Mouse (Mus musculus): ENCODE measurements around the gene Snx8. TPM values are rescaled to one million over a fixed set of nuclear protein-coding genes. Genes with fewer than 3 reads are reported as not detected.

Snx8 gene
- polyA plus RNA-seq, 1 experiment from 2014 or later, result 25.8 TPM

DNA sequence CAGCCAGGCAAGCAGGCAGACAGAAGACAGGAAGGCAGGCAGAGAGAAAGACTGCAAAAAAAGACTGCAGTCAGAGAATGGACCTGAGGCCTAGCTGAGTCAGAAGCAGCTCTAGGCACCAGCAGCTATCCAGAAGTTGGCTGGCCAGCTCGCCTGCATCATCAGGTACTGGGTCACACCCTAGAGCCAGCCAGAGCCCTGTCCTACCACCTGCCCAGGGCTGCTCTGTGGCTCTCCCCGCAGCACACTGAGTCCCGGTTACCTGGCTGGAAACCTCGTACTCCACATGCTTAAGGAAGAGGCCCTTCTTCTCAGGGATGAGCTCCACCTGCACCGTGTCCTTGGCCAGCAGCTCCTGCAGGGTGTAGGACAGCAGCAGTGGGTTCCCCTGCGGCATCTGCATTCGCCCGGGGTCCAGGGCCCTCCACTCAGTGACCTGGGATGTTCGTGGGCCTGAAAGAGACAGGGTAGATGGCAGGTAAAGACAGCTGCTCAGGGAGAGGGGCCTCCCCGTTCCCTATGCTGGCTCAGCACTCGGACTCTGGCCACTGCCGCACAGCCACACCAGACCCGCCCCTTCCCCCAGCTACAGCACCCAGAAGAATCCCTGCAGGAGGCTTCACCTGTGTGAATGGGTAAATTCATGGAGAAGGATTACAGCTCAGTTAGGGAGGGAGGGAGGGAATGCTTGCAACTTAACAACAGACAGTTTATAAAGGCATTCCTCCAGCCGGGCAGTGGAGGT, 29.0 kb downstream of the Snx8 start:
- Histone ChIP-seq H3K4me3 (no peak overlapping the region), H3K9ac (0 out of 2 replicates have a peak overlapping the region, but pooled peaks have one; percentile 4), H3K36me3 (peaks cover 54% of the 10 kb centered on the region), H3K27me3 (no peaks in the 10 kb centered on the region), H3K4me1 (no peaks in the 10 kb centered on the region), H3K4me2 (replicated peaks) (no peak overlapping the region), H3K27ac (no peak overlapping the region), H3K9me3 (peaks cover 8% of the 10 kb centered on the region; the same call in 1 of the 2 replicates)
- 76% methylated on average over 14 of the region's 14 CpGs for WGBS
- no peak for ATAC-seq (ENCODE audit: low FRiP score, low read depth)

DNA sequence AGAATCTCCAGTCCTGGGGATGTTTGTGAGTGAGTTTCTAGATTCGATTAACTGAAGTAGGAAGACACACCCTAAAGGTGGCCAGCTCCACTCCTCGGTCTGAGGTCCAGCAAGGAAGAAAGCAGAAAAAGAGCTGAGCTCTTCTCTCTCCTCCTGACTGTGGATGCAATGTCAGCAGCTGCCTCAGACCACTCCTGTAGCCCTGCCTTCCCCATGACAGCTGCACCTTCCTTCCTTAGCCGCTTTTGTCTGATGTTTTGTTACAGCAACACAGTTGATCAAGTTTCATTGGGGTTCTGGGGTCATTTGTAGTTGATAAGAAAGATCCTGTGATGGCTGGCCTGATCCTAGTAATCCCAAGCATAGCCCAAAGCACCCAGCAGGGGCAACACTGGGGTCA, 31.6 kb downstream of the Snx8 start:
- ATAC-seq (ENCODE audit: low FRiP score, low read depth), result no peak
- Histone ChIP-seq H3K4me2 (replicated peaks) (no peak overlapping the region), H3K27me3 (no peaks in the 10 kb centered on the region), H3K9ac (no peak overlapping the region), H3K9me3 (no peaks in the 10 kb centered on the region), H3K27ac (no peak overlapping the region), H3K4me1 (no peaks in the 10 kb centered on the region), H3K4me3 (no peak overlapping the region), H3K36me3 (peaks cover 71% of the 10 kb centered on the region)
- 84% methylated on average over 3 of the region's 3 CpGs for WGBS

DNA sequence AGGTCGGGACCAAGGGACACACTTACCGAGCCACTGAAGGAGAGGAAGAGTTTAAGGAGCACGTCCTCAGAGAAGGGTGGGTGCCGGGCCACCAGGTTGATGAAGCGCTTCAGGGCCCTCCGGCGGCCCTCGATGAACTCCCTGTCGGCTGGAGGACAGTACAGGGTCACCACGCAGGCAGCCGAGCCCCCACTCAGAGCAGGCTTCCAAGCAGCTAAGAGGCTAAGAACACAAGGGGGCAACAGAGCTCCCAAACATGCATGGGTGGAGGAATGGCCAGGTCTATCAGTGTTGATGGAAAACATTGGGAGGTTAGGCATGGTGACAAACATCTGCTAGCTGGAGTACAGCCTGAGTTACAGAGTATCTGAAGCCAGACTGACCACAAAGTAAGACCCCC, 33.1 kb downstream of the Snx8 start:
- Histone ChIP-seq H3K27me3 (no peaks in the 10 kb centered on the region), H3K36me3 (peaks cover 87% of the 10 kb centered on the region), H3K4me2 (replicated peaks) (no peak overlapping the region), H3K9me3 (no peaks in the 10 kb centered on the region), H3K4me3 (no peak overlapping the region), H3K27ac (no peak overlapping the region), H3K9ac (no peak overlapping the region), H3K4me1 (no peaks in the 10 kb centered on the region)
- no peak for ATAC-seq (ENCODE audit: low FRiP score, low read depth)
- WGBS, result 83% methylated on average over 11 of the region's 11 CpGs

DNA sequence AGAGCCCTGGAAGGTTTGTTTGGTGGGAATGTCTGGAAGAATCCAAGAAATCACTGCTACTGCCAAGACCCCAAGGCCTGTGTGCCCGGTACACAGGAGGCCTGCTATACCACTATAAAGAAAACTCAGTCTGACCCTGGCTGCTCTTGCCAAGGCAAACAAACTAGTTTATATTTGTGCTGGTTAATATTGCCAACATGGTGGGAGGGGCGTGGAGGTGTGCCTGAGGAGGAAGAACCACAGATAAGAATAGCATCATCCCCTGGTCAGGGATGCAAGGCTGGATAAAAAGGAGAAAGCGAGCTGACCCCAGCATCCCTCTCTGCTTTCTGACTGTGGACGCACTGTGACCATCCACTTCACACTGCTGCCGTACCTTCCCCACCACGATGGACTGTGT, 36.7 kb downstream of the Snx8 start:
- Histone ChIP-seq H3K4me3 (no peak overlapping the region), H3K27me3 (no peaks in the 10 kb centered on the region), H3K4me1 (no peaks in the 10 kb centered on the region), H3K4me2 (replicated peaks) (no peak overlapping the region), H3K9me3 (no peaks in the 10 kb centered on the region), H3K9ac (no peak overlapping the region), H3K36me3 (peaks cover 81% of the 10 kb centered on the region), H3K27ac (no peak overlapping the region)
- 93% methylated on average over 6 of the region's 6 CpGs for WGBS
- ATAC-seq (ENCODE audit: low FRiP score, low read depth), result no peak

DNA sequence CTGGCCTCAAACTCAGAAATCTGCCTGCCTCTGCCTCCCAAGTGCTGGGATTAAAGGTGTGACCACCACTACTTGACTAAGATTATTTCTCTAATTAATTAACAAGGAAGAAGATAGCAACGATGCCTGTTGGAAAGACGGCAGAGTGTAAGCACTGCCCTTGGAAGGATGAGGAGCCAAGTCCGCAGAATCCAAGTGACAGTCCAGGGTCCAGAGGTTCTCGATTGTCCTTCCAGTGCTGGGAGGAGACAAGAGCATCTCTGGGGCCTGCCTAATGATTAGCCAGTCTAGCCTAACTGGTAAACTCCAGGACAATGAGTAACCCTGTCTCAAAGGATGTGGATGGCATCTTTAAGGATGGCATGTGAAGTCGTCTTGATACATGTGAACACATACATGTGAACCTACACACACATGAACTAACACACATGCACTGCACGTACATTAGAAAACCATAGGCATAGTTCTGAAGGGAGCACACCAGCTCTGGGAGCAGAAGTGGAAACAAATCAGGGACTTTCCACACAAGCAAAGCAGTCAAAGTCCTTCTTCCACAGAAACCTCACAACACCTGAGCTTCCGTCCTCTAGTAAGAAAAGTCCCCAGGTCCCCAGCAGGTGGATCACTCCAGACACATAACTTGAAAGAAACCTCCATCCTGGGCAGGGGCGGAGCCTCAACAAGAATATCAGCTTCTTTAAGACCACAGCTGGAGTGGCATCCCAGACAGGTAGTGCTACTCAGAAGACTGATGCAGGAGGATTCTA, 38.1 kb downstream of the Snx8 start:
- Histone ChIP-seq H3K9ac (no peak overlapping the region), H3K27ac (no peak overlapping the region), H3K4me3 (no peak overlapping the region), H3K27me3 (no peaks in the 10 kb centered on the region), H3K36me3 (peaks cover 80% of the 10 kb centered on the region), H3K4me2 (replicated peaks) (no peak overlapping the region), H3K9me3 (no peaks in the 10 kb centered on the region), H3K4me1 (no peaks in the 10 kb centered on the region)
- ATAC-seq (ENCODE audit: low FRiP score, low read depth), result no peak
- WGBS, result 93% methylated on average over 8 of the region's 8 CpGs

DNA sequence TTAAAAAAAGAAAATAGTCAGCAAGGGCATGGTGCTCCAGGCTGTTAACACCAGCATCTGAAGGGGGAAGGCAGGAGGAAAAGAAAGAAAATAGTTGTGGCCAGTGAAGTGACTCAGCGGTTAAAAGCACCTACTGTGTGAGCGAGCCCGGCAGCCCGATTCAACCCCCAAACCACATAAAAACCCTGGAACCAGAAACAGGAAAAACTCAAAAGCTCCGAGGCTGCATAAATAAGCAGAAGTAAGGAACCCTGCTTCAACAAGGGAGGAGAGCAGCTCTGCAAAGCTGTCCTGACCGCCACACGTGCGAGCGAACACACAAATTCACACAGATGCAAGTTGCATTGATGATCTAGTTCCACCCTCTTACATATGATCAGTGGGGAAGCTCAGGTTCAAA, 39.2 kb downstream of the Snx8 start:
- Histone ChIP-seq H3K4me3 (no peak overlapping the region), H3K27ac (no peak overlapping the region), H3K27me3 (no peaks in the 10 kb centered on the region), H3K4me2 (replicated peaks) (no peak overlapping the region), H3K9me3 (no peaks in the 10 kb centered on the region), H3K4me1 (no peaks in the 10 kb centered on the region), H3K9ac (no peak overlapping the region), H3K36me3 (peaks cover 80% of the 10 kb centered on the region)
- no peak for ATAC-seq (ENCODE audit: low FRiP score, low read depth)
- 90% methylated on average over 9 of the region's 9 CpGs for WGBS

DNA sequence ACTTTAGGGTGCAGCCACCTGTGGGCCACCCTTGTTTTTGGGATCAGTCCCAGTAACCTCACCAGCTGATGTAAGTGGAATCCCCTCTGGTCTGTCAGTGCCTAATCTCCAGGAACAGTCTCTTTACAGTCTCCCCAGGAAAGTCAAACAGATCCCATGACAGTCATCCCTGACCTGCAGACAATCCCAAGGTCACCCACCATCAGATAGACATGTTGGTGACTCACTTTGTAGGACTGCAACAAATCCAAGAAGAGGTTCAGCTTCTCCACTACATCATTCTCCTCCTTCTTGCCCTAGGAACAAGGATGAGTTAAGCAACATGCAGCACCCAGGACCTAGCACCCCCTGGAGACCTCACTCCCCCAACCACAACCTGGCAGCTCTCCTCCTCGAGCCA, 43.0 kb downstream of the Snx8 start:
- no peak for ATAC-seq (ENCODE audit: low FRiP score, low read depth)
- H3K9ac ChIP-seq, result no peak overlapping the region
- WGBS, result 73% methylated on average over 1 of the region's 1 CpGs
- H3K27ac ChIP-seq, result no peak overlapping the region
- no peaks in the 10 kb centered on the region for H3K9me3 ChIP-seq
- H3K27me3 ChIP-seq, result no peaks in the 10 kb centered on the region
- H3K4me2 ChIP-seq (replicated peaks), result no peak overlapping the region
- H3K36me3 ChIP-seq, result peaks cover 66% of the 10 kb centered on the region
- no peaks in the 10 kb centered on the region for H3K4me1 ChIP-seq
- no peak overlapping the region for H3K4me3 ChIP-seq

DNA sequence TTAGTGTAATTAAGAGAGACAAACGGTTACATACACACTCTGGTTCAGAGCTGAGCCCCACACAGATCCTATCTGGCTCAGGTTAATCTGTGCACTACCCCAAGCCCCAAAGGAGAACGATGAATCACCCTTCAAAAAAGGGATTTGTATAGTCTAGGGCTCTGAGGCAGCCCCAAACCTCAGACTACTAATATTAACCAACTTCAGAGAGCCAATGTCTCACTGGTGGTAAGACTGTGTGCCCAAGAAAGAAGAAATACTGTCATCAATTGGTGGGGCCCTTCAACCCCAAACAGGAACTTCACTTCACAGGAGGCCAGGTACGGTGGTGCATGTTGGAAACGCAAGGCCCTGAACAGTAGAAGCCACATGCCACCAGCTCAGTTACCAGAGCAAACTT, 43.8 kb downstream of the Snx8 start:
- Histone ChIP-seq H3K4me3 (no peak overlapping the region), H3K27me3 (no peaks in the 10 kb centered on the region), H3K27ac (no peak overlapping the region), H3K36me3 (peaks cover 66% of the 10 kb centered on the region), H3K9me3 (no peaks in the 10 kb centered on the region), H3K4me1 (no peaks in the 10 kb centered on the region), H3K4me2 (replicated peaks) (no peak overlapping the region), H3K9ac (no peak overlapping the region)
- WGBS, result 90% methylated on average over 4 of the region's 4 CpGs
- no peak for ATAC-seq (ENCODE audit: low FRiP score, low read depth)

DNA sequence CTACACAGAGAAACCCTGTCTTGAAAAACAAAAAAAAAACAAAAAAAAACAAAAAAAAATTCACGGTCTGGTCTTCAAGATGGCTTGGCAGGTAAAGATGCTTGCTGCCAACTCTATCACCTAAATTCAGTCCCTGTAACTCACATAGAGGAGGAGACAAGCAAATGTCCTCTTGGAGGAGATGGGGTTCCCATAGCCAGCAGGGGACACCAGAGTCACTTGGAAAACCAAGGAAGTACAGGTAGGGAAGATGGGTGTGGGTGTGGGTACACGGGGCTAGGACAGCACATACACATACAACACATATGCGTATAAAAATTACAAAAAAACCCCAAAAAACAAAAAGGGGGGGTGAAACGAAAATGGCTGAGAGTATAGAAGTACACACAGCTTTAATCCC, 46.2 kb downstream of the Snx8 start:
- Histone ChIP-seq H3K9ac (no peak overlapping the region), H3K4me1 (no peaks in the 10 kb centered on the region), H3K27me3 (no peaks in the 10 kb centered on the region), H3K36me3 (peaks cover 85% of the 10 kb centered on the region), H3K27ac (no peak overlapping the region), H3K4me3 (no peak overlapping the region), H3K9me3 (peaks cover 3% of the 10 kb centered on the region; the same call in 1 of the 2 replicates), H3K4me2 (replicated peaks) (no peak overlapping the region)
- 83% methylated on average over 4 of the region's 4 CpGs for WGBS
- ATAC-seq (ENCODE audit: low FRiP score, low read depth), result no peak

DNA sequence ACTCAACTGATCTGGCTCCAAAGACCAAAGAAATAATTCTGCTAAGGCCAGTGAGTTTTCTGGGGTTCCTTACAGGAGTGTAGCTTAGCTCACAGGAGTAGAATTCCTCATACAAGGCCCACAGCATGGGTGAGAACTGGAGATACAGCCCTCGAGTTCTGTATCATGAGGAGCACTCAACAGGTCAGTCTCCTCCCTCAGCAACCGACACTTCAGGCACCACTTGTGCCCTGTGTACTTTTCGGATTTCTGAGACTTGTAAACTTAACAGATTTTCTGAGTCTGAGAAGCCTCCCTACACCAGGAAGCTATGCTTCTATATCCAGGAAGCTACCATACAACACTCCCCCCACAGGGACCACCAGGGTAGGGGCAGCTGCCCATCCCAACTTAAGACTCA, 49.2 kb downstream of the Snx8 start:
- H3K9ac ChIP-seq, result no peak overlapping the region
- H3K36me3 ChIP-seq, result peaks cover 68% of the 10 kb centered on the region
- no peak overlapping the region for H3K4me2 ChIP-seq (replicated peaks)
- no peaks in the 10 kb centered on the region for H3K27me3 ChIP-seq
- 65% methylated on average over 3 of the region's 3 CpGs for WGBS
- no peak overlapping the region for H3K4me3 ChIP-seq
- no peaks in the 10 kb centered on the region for H3K4me1 ChIP-seq
- no peak for ATAC-seq (ENCODE audit: low FRiP score, low read depth)
- peaks cover 3% of the 10 kb centered on the region; the same call in 1 of the 2 replicates for H3K9me3 ChIP-seq
- H3K27ac ChIP-seq, result no peak overlapping the region

DNA sequence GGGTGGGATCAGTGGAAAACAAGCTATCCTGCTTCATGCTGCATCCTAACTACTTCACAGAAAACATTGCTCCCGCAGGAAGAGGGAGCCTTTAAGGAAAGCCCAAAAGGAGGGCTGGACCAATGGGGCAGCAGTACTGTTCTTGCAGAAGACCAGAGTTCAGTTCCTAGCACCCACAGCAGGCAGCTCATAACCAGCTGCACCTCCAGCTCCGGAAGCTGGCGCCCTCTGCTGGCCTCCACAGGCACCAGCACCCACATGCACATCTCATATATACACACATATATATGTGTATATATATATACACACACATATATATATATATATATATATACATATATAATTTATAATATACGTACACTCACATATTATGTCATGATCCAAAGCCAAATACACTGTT, 50.3 kb downstream of the Snx8 start:
- no peak for ATAC-seq (ENCODE audit: low FRiP score, low read depth)
- Histone ChIP-seq H3K36me3 (peaks cover 57% of the 10 kb centered on the region), H3K4me1 (no peaks in the 10 kb centered on the region), H3K9ac (no peak overlapping the region), H3K9me3 (peaks cover 3% of the 10 kb centered on the region; the same call in 1 of the 2 replicates), H3K4me3 (no peak overlapping the region), H3K4me2 (replicated peaks) (no peak overlapping the region), H3K27ac (no peak overlapping the region), H3K27me3 (no peaks in the 10 kb centered on the region)
- 89% methylated on average over 4 of the region's 4 CpGs for WGBS

DNA sequence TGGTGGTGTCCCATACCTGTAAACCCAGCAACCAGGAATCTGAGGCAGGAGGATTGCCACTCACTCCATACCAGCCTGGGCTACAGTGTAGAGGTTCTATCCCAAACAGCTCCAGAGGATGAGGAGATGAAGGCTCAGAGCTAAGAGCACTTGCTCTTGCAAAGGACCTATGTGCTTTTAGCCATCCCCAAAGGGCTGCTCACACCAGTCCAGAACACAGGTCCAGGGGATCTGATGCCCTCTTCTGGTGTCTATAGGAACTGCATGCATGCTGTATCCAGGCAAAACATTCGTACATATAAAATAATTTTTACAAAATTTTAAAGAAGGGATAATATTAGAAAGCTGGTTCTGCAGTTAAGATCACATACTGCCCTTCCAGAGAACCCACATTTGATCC, 52.4 kb downstream of the Snx8 start:
- H3K27ac ChIP-seq, result no peak overlapping the region
- H3K4me3 ChIP-seq, result no peak overlapping the region
- H3K4me1 ChIP-seq, result peaks cover 7% of the 10 kb centered on the region; the same call in 1 of the 2 replicates
- peaks cover 3% of the 10 kb centered on the region; the same call in 1 of the 2 replicates for H3K9me3 ChIP-seq
- H3K9ac ChIP-seq, result no peak overlapping the region
- H3K27me3 ChIP-seq, result no peaks in the 10 kb centered on the region
- ATAC-seq (ENCODE audit: low FRiP score, low read depth), result no peak
- H3K4me2 ChIP-seq (replicated peaks), result no peak overlapping the region
- 76% methylated on average over 1 of the region's 1 CpGs for WGBS
- H3K36me3 ChIP-seq, result peaks cover 50% of the 10 kb centered on the region

Data from limb, embryonic 13.5 days (tissue).